Mouse (Mus musculus) megakaryocyte, embryonic 14.5 days (primary cell): ENCODE measurements around the gene Itgb7. TPM values are rescaled to one million over a fixed set of nuclear protein-coding genes. Genes with fewer than 3 reads are reported as not detected.

Experiments used
- H3K27me3 ChIP-seq: replicated peaks from 2 replicates; pipeline ENCODE3; 2012; ENCODE audit warnings: inconsistent platforms
- H3K36me3 ChIP-seq: replicated peaks from 2 replicates; pipeline ENCODE3; 2012; ENCODE audit warnings: low read length, inconsistent platforms, mixed read lengths
- H3K4me1 ChIP-seq: 2 replicates; pipeline ENCODE4 v1.6.1; 2012; ENCODE audit warnings: inconsistent platforms
- H3K4me3 ChIP-seq: replicated peaks from 2 replicates; pipeline ENCODE3; 2012; ENCODE audit warnings: moderate library complexity, mild to moderate bottlenecking, inconsistent platforms
- H3K9me3 ChIP-seq: 2 replicates; pipeline ENCODE4 v1.6.1; 2012; ENCODE audit warnings: inconsistent platforms
- FLI1 ChIP-seq: IDR thresholded peaks from 2 replicates; pipeline ENCODE4 v1.6.1; 2012; ENCODE audit warnings: low read length, inconsistent platforms, mixed read lengths
- GATA1 ChIP-seq: IDR thresholded peaks from 3 replicates; pipeline ENCODE4 v1.6.1; 2012; ENCODE audit warnings: mixed read lengths, low read length, inconsistent platforms, borderline replicate concordance
- polyA plus RNA-seq: library from polyadenylated mRNA; stranded (reverse); fragments of >175 nt; gene quantifications from 2 replicates; pipeline ENCODE4 v1.2.3, GENCODE M21; 2012; ENCODE audit warnings: low replicate concordance; ENCODE audit not compliant: insufficient read depth

Itgb7 gene
- polyA plus RNA-seq, 1 experiment: 19.9 TPM

DNA sequence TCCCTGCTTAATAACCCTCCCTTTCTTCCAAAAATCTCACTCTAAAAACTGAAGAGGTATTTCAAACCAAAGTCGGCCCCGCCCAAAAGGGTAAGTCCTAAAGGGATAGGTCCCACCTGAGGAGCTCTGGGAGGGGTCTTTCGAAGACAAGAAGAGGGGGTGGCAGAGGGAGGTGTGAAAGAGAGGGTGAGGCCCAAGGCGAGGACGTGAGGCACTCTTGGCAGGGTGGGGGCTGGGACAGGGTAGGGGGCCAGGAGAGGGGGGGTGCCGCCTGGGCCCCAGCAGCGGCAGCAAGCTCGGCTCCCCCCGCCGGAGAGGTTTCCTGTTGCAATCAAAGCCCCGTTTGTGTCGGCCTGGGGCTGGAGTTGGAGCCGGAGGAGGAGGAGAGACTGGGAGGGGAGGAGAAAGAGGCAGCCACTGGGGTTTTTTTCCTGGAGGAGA lies 17.5 kb upstream of the Itgb7 start:
- no peak for TF ChIP-seq FLI1
- Histone ChIP-seq H3K36me3 (no peaks in the 10 kb centered on the region), H3K4me1 (peaks cover 50% of the 10 kb centered on the region), H3K27me3 (peaks cover 55% of the 10 kb centered on the region), H3K9me3 (no peaks in the 10 kb centered on the region), H3K4me3 (no peak overlapping the region)

- no peak for TF ChIP-seq GATA1
- TF ChIP-seq FLI1: no peak
- H3K36me3 ChIP-seq: no peaks in the 10 kb centered on the region
- H3K9me3 ChIP-seq: no peaks in the 10 kb centered on the region
- H3K27me3 ChIP-seq: peaks cover 51% of the 10 kb centered on the region
- no peak overlapping the region for H3K4me3 ChIP-seq
- H3K4me1 ChIP-seq: peaks cover 55% of the 10 kb centered on the region
These were observed 17.1 kb upstream of the Itgb7 start for GRCm38 (mm10) chr15:102248812-102249191.

DNA sequence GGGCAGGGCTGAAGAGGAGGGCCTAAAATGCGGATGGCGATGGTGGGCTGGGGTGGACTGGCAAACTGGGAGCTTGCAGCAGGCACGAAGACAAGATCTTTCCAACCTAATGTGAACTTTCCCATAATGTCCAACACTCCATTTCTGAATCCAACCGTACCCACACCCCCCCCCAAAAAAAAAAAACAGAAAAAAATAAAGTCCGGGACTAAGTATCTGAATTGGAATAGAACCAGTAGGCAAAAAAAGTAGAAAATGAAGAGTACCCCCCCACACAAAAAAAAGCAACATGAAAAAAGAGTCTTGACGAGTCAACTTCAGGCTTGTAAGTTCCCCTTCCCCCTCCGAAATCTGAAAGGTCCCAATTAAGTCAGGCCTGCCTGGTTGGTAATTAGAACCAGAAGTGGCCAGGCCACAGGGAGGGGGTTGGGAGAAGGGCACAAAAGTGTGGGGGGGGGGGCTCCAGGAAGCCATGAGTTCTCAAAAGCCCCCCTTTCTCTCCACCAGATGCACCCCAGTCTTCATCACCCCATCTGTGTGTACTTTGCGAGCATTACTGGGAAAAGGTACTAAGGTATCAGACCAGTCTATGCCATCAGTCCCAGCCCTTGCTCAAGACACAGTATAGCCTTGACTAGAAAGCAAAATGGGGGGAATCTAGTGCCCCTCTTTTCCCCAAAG lies 16.5 kb upstream of the Itgb7 start:
- H3K4me1 ChIP-seq: peaks cover 60% of the 10 kb centered on the region
- H3K27me3 ChIP-seq: peaks cover 46% of the 10 kb centered on the region
- no peaks in the 10 kb centered on the region for H3K9me3 ChIP-seq
- peak overlapping the region; percentile 95 for H3K4me3 ChIP-seq
- H3K36me3 ChIP-seq: no peaks in the 10 kb centered on the region
- TF ChIP-seq GATA1 (no peak), FLI1 (no peak)

DNA sequence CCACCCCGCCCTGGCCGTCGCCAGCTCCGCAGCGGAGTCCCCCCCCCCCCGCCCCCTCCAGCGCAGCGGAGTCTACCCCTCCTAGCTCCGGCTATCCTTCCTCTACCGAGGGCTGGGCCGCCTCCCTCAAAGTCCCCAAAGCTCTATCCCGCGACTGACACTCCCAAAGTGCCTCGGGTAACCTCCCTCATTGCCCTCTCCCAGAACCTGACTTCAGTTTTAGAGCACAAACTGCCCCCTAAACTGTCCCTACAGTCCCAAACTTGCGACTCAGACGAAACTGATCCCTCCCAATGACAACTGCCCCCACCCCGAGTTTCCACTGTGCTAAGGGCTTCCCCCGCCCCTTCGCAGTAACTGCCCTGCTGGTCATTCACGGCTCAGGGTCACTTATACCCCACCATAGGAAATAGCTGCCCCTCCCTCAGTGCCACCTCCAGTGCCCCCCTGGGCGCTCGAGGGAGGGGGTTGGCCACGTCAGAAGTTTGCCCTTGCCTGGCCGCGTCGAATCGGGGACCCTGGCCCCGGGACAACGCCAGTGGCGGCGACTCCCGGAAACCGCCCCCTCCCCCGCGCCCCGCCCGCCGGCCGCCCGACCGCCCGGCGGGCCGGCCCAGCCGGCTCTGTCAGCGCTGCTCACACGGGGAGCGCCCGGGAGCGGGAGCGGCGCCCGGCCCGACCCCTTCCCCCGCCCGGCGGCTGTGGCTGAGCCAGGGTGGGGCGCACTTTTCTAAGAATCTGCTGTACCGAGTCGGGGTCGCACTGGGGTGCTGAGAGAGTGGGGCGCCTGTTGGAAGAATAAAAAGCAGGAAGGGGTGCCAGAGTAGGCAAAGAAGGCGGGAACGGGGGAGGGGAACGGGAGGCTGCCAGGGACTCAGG lies 15.7 kb upstream of the Itgb7 start:
- H3K27me3 ChIP-seq: peaks cover 41% of the 10 kb centered on the region
- peak overlapping the region; percentile 95 for H3K4me3 ChIP-seq
- no peaks in the 10 kb centered on the region for H3K9me3 ChIP-seq
- peaks cover 68% of the 10 kb centered on the region for H3K4me1 ChIP-seq
- peaks cover 3% of the 10 kb centered on the region for H3K36me3 ChIP-seq
- TF ChIP-seq FLI1: no peak
- TF ChIP-seq GATA1: no peak

- H3K4me1 ChIP-seq: peaks cover 74% of the 10 kb centered on the region
- peak overlapping the region; percentile 95 for H3K4me3 ChIP-seq
- TF ChIP-seq GATA1: no peak
- no peak for TF ChIP-seq FLI1
- no peaks in the 10 kb centered on the region for H3K9me3 ChIP-seq
- H3K36me3 ChIP-seq: peaks cover 6% of the 10 kb centered on the region
- peaks cover 35% of the 10 kb centered on the region for H3K27me3 ChIP-seq
These were observed 15.1 kb upstream of the Itgb7 start for GRCm38 (mm10) chr15:102246866-102247251.

DNA sequence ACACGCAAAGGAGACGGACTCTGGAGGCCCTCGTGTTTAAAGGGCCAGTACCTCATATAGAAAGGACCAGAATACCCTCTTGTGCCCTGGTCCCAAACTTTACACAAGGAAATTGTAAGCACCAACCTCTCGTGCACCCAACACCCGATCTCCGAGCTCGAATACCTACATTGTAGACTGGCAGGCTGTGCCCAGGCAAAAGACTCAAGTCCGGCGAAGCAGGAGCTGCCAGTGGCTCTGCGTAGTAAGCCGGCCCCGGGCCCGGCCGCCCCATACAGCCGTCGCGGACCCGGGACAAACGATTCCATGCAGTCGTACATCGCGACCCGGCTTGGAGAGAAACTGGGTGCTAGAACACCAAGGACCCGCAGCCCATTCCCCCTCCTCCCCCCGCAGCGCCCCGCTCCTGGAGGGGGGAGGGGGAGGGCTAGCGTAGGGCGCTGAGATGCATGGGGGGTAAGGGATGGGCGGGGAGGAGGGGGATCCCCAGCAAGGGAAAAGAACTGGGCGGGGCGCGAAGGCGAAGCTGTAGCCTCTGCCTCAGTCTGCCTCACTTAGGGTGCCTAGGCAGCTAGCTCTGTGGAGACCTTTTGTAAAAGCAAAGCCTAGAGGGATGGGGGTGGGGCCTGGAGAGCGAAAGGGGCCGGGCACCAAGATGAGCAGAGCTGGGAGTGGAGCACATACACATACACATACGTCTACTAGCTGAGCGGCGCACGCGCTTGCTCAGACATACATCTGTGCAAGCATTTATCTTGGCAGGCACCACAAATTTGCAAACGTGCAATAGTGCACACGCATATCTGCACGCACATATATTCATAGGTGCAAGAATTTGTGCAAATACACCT lies 14.4 kb upstream of the Itgb7 start:
- peak overlapping the region; percentile 95 for H3K4me3 ChIP-seq
- peaks cover 27% of the 10 kb centered on the region for H3K27me3 ChIP-seq
- peaks cover 14% of the 10 kb centered on the region for H3K36me3 ChIP-seq
- H3K9me3 ChIP-seq: no peaks in the 10 kb centered on the region
- H3K4me1 ChIP-seq: peaks cover 82% of the 10 kb centered on the region
- TF ChIP-seq FLI1 (no peak), GATA1 (no peak)

- Histone ChIP-seq H3K27me3 (peaks cover 21% of the 10 kb centered on the region), H3K9me3 (no peaks in the 10 kb centered on the region), H3K4me1 (peaks cover 88% of the 10 kb centered on the region), H3K36me3 (peaks cover 20% of the 10 kb centered on the region), H3K4me3 (peak overlapping the region; percentile 95)
- no peak for TF ChIP-seq GATA1
- no peak for TF ChIP-seq FLI1
These were observed 13.7 kb upstream of the Itgb7 start for GRCm38 (mm10) chr15:102245461-102245881.

DNA sequence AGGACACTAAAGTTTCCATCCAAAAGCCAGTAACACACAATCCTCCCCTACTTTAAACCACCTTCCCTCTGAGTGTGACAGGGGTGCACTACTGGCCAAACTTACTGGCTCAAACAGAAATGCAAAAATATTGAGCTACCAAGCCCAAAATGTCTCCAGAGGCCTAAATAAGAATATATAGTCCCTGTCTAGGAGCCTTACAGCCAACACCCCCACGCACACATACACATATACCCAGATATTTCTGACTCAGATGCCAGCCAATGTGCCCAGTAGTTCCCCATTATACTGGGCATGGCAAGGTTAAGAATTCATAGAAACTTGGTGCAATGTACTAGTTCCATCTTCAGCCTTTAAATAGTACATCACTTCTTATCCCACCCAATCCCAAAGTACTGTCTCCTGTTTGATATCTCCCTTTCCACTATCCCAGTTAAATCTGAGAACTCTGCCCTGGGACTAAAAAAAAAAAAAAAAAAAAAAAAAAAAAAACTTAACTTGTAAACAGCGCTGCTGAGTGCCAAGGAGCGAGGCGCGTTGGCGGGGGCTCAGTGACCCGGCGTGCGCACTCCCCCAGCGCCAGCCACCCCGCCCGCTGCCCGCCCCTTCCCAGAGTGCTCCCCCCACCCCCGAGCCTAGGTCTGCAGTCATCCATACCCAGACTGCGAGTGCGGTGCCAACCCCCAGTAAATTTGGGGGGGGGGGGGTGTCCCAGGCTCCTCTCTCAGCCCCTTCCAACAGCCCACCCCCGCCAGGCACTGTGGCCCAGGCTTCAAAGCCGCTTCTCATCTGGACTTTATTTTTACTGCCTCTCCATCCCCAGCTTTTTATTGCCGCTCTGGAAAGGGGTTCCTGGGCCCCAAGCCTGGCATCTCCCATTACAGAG lies 12.8 kb upstream of the Itgb7 start:
- Histone ChIP-seq H3K9me3 (no peaks in the 10 kb centered on the region), H3K4me1 (peaks cover 92% of the 10 kb centered on the region), H3K4me3 (peak overlapping the region; percentile 95), H3K27me3 (peaks cover 12% of the 10 kb centered on the region), H3K36me3 (peaks cover 28% of the 10 kb centered on the region)
- no peak for TF ChIP-seq FLI1
- no peak for TF ChIP-seq GATA1
